11 mouse cellular contexts compared by ENCODE assay signal in the genomic region with DNA sequence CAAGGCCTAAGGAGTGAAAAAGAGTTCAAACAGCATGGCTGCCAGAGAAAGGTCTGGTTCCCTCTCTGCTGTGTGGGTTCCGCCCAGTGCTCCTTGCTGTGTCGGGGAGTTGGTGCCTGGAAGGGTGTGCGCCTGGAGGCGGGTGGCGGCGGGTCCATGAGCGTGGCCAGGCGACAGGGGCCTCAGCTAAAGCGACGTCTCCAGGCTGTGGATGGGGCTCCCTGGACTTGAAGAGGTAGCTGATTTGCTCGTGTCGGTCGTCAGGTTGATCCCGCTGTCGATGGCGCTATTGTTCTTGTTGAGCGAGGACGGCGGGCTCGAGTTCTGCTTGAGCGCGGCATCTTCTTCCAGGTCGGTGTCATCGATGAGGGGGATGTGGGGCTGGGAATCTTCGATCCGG. TPM values are rescaled to one million over a fixed set of nuclear protein-coding genes. Genes with fewer than 3 reads are reported as not detected.
DNase-seq lines count a peak whose midpoint lies in the region; ATAC-seq and TF ChIP-seq lines count a peak whose summit lies in the region.
"Had no signal": no experiment of that assay in that cellular context is flagged by ENCODE, and none has a peak within 500 bp of the region (broad histone marks: within the 10 kb centered on the region; RNA-seq: fewer than 3 reads in every experiment).

No protein-coding gene starts in this region.

- no peaks in the 10 kb centered on the region for H3K4me1 ChIP-seq in hindbrain, embryonic 11.5 days (replicated peaks; ENCODE audit: control insufficient read depth, insufficient read depth, low read length)
- no peaks in the 10 kb centered on the region for H3K4me1 ChIP-seq in hindbrain, postnatal 0 days (ENCODE audit: insufficient read depth, low read length)
- peaks cover 26% of the 10 kb centered on the region for H3K4me1 ChIP-seq in E14TG2a.4 (replicated peaks; ENCODE audit: low read depth, low read length)
- peaks cover 8% of the 10 kb centered on the region; the same call in 1 of the 2 replicates for H3K4me1 ChIP-seq in liver, embryonic 12.5 days

- no peaks in the 10 kb centered on the region for H3K9me3 ChIP-seq in hindbrain, embryonic 11.5 days (ENCODE audit: control insufficient read depth, low read length)
- H3K9me3 ChIP-seq in hindbrain, postnatal 0 days (ENCODE audit: low read length), result no peaks in the 10 kb centered on the region
- no peaks in the 10 kb centered on the region for H3K9me3 ChIP-seq in E14TG2a.4 (ENCODE audit: low read length)
- H3K9me3 ChIP-seq in liver, embryonic 12.5 days (replicated peaks), result no peaks in the 10 kb centered on the region

- WGBS in hindbrain, embryonic 11.5 days, result 33% methylated on average over 26 of the region's 26 CpGs
- WGBS in hindbrain, postnatal 0 days, result 39% methylated on average over 26 of the region's 26 CpGs
- 16% methylated on average over 26 of the region's 26 CpGs for WGBS in liver, embryonic 12.5 days (ENCODE audit: insufficient replicate concordance)

- no peak overlapping the region for H3K9ac ChIP-seq in hindbrain, embryonic 11.5 days (ENCODE audit: low read depth, low read length)
- no peak overlapping the region for H3K9ac ChIP-seq in hindbrain, postnatal 0 days (replicated peaks; ENCODE audit: low read length)
- no peak overlapping the region for H3K9ac ChIP-seq in liver, embryonic 12.5 days

- no peak overlapping the region for H3K27ac ChIP-seq in hindbrain, embryonic 11.5 days (ENCODE audit: low read depth, low read length)
- no peak overlapping the region for H3K27ac ChIP-seq in hindbrain, postnatal 0 days
- H3K27ac ChIP-seq in liver, embryonic 12.5 days, result no peak overlapping the region

- no peak overlapping the region for H3K4me3 ChIP-seq in hindbrain, embryonic 11.5 days (ENCODE audit: low read depth, low read length)
- no peak overlapping the region for H3K4me3 ChIP-seq in hindbrain, postnatal 0 days (ENCODE audit: low read length)
- H3K4me3 ChIP-seq in E14TG2a.4 (replicated peaks; ENCODE audit: low read length), result peak overlapping the region; percentile 71
- no peak overlapping the region for H3K4me3 ChIP-seq in liver, embryonic 12.5 days

- TF ChIP-seq POLR2A in brain, embryonic 14.5 days (IDR thresholded peaks at IDR 0.05; ENCODE audit: borderline replicate concordance, extremely low read depth, insufficient read depth, insufficient read length, poor library complexity, severe bottlenecking), result no peak

- H3K27me3 ChIP-seq in hindbrain, embryonic 11.5 days (ENCODE audit: control insufficient read depth, insufficient read depth, low read length), result no peaks in the 10 kb centered on the region; the same call in 1 of the 2 replicates
- H3K27me3 ChIP-seq in hindbrain, postnatal 0 days (ENCODE audit: insufficient read depth, low read length), result no peaks in the 10 kb centered on the region
- peaks cover 48% of the 10 kb centered on the region for H3K27me3 ChIP-seq in E14TG2a.4 (ENCODE audit: insufficient read depth, low read length)
- H3K27me3 ChIP-seq in liver, embryonic 12.5 days (replicated peaks), result peaks cover 63% of the 10 kb centered on the region

- TF ChIP-seq CTCF in hindbrain, postnatal 0 days (IDR thresholded peaks at IDR 0.05; ENCODE audit: low read depth), result no peak
- no peak for TF ChIP-seq CTCF in E14TG2a.4 (conservative IDR thresholded peaks at IDR 0.05; ENCODE audit: low read length)
- no peak for TF ChIP-seq CTCF in brain, embryonic 14.5 days (IDR thresholded peaks at IDR 0.05; ENCODE audit: borderline replicate concordance, extremely low read depth, insufficient read depth, insufficient read length)

- H3K36me3 ChIP-seq in hindbrain, embryonic 11.5 days (ENCODE audit: control insufficient read depth, insufficient read depth, low read length), result no peaks in the 10 kb centered on the region
- peaks cover 22% of the 10 kb centered on the region for H3K36me3 ChIP-seq in hindbrain, postnatal 0 days (ENCODE audit: insufficient read depth, low read length)
- no peaks in the 10 kb centered on the region for H3K36me3 ChIP-seq in E14TG2a.4 (ENCODE audit: insufficient read depth, low read length)
- H3K36me3 ChIP-seq in liver, embryonic 12.5 days, result no peaks in the 10 kb centered on the region

- no peak overlapping the region for H3K4me2 ChIP-seq in hindbrain, embryonic 11.5 days (replicated peaks; ENCODE audit: low read depth, low read length)
- H3K4me2 ChIP-seq in hindbrain, postnatal 0 days (ENCODE audit: low read depth, low read length), result no peak overlapping the region
- H3K4me2 ChIP-seq in liver, embryonic 12.5 days, result peak overlapping the region; percentile 6; the same call in 1 of the 2 replicates

- peak; percentile 20 for DNase-seq in hindbrain, embryonic 11.5 days (ENCODE audit: low spot score)
- no peak for DNase-seq in hindbrain, postnatal 0 days (ENCODE audit: low spot score)
- peak; percentile 8 for DNase-seq in brain, embryonic 14.5 days (ENCODE audit: low read depth)
- no peak for DNase-seq in cerebellum, adult 9-10 months
- no peak for DNase-seq in ovary, adult 18-20 months (ENCODE audit: low spot score)
- DNase-seq in urinary bladder, adult 2 months (ENCODE audit: low spot score), result no peak
- DNase-seq: kidney, adult 2 months; right cerebral cortex, postnatal 25 days had no signal

- no peak for ATAC-seq in hindbrain, embryonic 11.5 days (ENCODE audit: low FRiP score)
- ATAC-seq in hindbrain, postnatal 0 days, result no peak
- no peak for ATAC-seq in liver, embryonic 12.5 days
- ATAC-seq: Patski had no signal

RNA-seq across cellular contexts. Expression of a gene that starts 7.8 kb away (rescaled TPM):
- polyA plus RNA-seq in hindbrain, embryonic 11.5 days (2014; fragmentation: Nextera tagmentation; extraction: Ambion mirVana), result 273 and 287 TPM in 2 replicates
- 129 and 141 TPM in 2 replicates for total RNA-seq in hindbrain, postnatal 0 days (2014; rRNA removed)
- polyA plus RNA-seq in hindbrain, postnatal 0 days (2015; fragmentation: Nextera tagmentation; extraction: Ambion mirVana), result 171 and 174 TPM in 2 replicates
- polyA plus RNA-seq in brain, embryonic 14.5 days (2012; rRNA removed), result 183 and 266 TPM in 2 replicates
- polyA plus RNA-seq in liver, embryonic 12.5 days (2016; fragmentation: Nextera tagmentation; extraction: Ambion mirVana), result 155 and 159 TPM in 2 replicates
- polyA plus RNA-seq in urinary bladder, adult 2 months (2012; rRNA removed), result 142 and 199 TPM in 2 replicates

RNA-seq across cellular contexts. Expression of a gene that starts 28.7 kb away (rescaled TPM):
- polyA plus RNA-seq in hindbrain, embryonic 11.5 days (2014; fragmentation: Nextera tagmentation; extraction: Ambion mirVana), result 0.46 and 0.51 TPM in 2 replicates
- not detected in 2 replicates for total RNA-seq in hindbrain, postnatal 0 days (2014; rRNA removed)
- 0.28 and 0.51 TPM in 2 replicates for polyA plus RNA-seq in hindbrain, postnatal 0 days (2015; fragmentation: Nextera tagmentation; extraction: Ambion mirVana)
- polyA plus RNA-seq in brain, embryonic 14.5 days (2012; rRNA removed), result 0.52 and 0.85 TPM in 2 replicates
- polyA plus RNA-seq in liver, embryonic 12.5 days (2016; fragmentation: Nextera tagmentation; extraction: Ambion mirVana), result not detected in 2 replicates
- polyA plus RNA-seq in urinary bladder, adult 2 months (2012; rRNA removed), result 0.15 and 0.23 TPM in 2 replicates

RNA-seq across cellular contexts. Expression of a gene that starts 51.5 kb away (rescaled TPM):
- polyA plus RNA-seq in hindbrain, embryonic 11.5 days (2014; fragmentation: Nextera tagmentation; extraction: Ambion mirVana), result 1.1 and 1.2 TPM in 2 replicates
- 52.2 and 55.5 TPM in 2 replicates for total RNA-seq in hindbrain, postnatal 0 days (2014; rRNA removed)
- polyA plus RNA-seq in hindbrain, postnatal 0 days (2015; fragmentation: Nextera tagmentation; extraction: Ambion mirVana), result 0.89 and 1.6 TPM in 2 replicates
- 25.1 and 27.6 TPM in 2 replicates for polyA plus RNA-seq in brain, embryonic 14.5 days (2012; rRNA removed)
- 1.3 TPM in 2 replicates for polyA plus RNA-seq in liver, embryonic 12.5 days (2016; fragmentation: Nextera tagmentation; extraction: Ambion mirVana)
- polyA plus RNA-seq in urinary bladder, adult 2 months (2012; rRNA removed), result 29.3 and 31.7 TPM in 2 replicates

Comparison
In these comparisons a context has a peak if more than half of its experiments do, and no peak if none do; other contexts are left out.
1. DNase-seq: peak in hindbrain, embryonic 11.5 days (single experiment) and brain, embryonic 14.5 days (single experiment); none in hindbrain, postnatal 0 days (single experiment), cerebellum, adult 9-10 months (single experiment), ovary, adult 18-20 months (single experiment) and urinary bladder, adult 2 months (single experiment).
2. RNA of a gene that starts 51.5 kb away (polyA plus RNA-seq): 29.3 to 31.7 TPM in urinary bladder, adult 2 months and 25.1 to 27.6 TPM in brain, embryonic 14.5 days; 0.89 to 1.6 TPM in hindbrain, postnatal 0 days, 1.3 TPM in liver, embryonic 12.5 days and 1.1 to 1.2 TPM in hindbrain, embryonic 11.5 days; every median in the first group is over 10 times any median in the second.